Mouse (Mus musculus) CH12.LX (cell line): Measurements from ENCODE around the gene Itpk1.

Experiments
- CTCF ChIP-seq, 2 experiments: IDR thresholded peaks in 1 of 2; conservative IDR thresholded peaks in 1 of 2; 2 replicates each; pipeline ENCODE4 v1.5.1; 2011 to 2012; ENCODE audit warnings: low read depth in 2 of 2, low read length in 2 of 2, improper control_type of control experiment in 1 of 2, inconsistent platforms in 1 of 2, mild to moderate bottlenecking in 1 of 2, moderate library complexity in 1 of 2
- MAX ChIP-seq: IDR thresholded peaks from 2 replicates; pipeline ENCODE4 v1.6.1; 2011; ENCODE audit warnings: low read length, improper control_type of control experiment
- POLR2A ChIP-seq: IDR thresholded peaks from 2 replicates; pipeline ENCODE4 v1.6.1; 2011; ENCODE audit warnings: low read depth, mild to moderate bottlenecking, improper control_type of control experiment, low read length
- RAD21 ChIP-seq: IDR thresholded peaks from 2 replicates; pipeline ENCODE4 v1.6.1; 2011; ENCODE audit warnings: low read depth, mild to moderate bottlenecking, low read length, improper control_type of control experiment, moderate library complexity
- SIN3A ChIP-seq: IDR thresholded peaks from 2 replicates; pipeline ENCODE4 v1.6.1; 2012; ENCODE audit warnings: low read length, improper control_type of control experiment, inconsistent platforms
- ZNF384 ChIP-seq: IDR thresholded peaks from 2 replicates; pipeline ENCODE4 v1.6.1; 2012; ENCODE audit warnings: low read depth, low read length, improper control_type of control experiment, inconsistent platforms

GRCm38 (mm10) chr12:102619908-102620307, 84.8 kb downstream of the Itpk1 start:
- TF ChIP-seq POLR2A (no peak), RAD21 (no peak), MAX (no peak), CTCF (conservative IDR thresholded peaks at IDR 0.05 in 1 of 2, IDR thresholded peaks at IDR 0.05 in 1 of 2; ENCODE audit: low read depth in 2 of 2, low read length in 2 of 2) (no peak), ZNF384 (no peak), SIN3A (no peak)
